Mouse (Mus musculus): Measurements from ENCODE around the gene Art3. TPM values are rescaled to one million over a fixed set of nuclear protein-coding genes. Genes with fewer than 3 reads are reported as not detected.

Art3 gene
- total RNA-seq, 2 experiments from 2014 or later, result 314 to 411 TPM

- intact Hi-C loops (cut with DNase I; ENCODE audit: low total_unique reads), result loop anchor here (5.0 to 10.0 kb wide), 2 partner anchors 196 to 263 kb away; no protein-coding TSS in a partner anchor
- peak; percentile 71 for DNase-seq
These were observed 129.7 kb downstream of the Art3 start for GRCm38 (mm10) chr5:92461321-92461720.

Small RNA genes within 50 kb of the gene (microRNA-seq; reads per million reads assigned to microRNA genes)
- gene Mir6415, result 0 reads per million in 2 experiments

Other genes with a start within 250 kb of the Art3 start
- 10 to 100 TPM; 54.5 to 55.8 TPM for gene G3bp2, start 248.1 kb upstream of the Art3 start, total RNA-seq (2021)
- 10 to 100 TPM; 53.9 to 61.5 TPM for gene Uso1, start 193.9 kb upstream of the Art3 start, total RNA-seq (2021)
- not detected for gene U90926, start 116.4 kb upstream of the Art3 start, total RNA-seq (2021)
- gene Ppef2, start 75.5 kb upstream of the Art3 start, total RNA-seq (2021), result under 1 TPM in 1 of 2 experiments, not detected in 1; 0.08 TPM
- 1 to 10 TPM; 5.7 to 8.3 TPM for gene Naaa, start 53.7 kb upstream of the Art3 start, total RNA-seq (2021)
- 10 to 100 TPM; 16.2 TPM for gene Sdad1, start 21.3 kb upstream of the Art3 start, total RNA-seq (2021)
- gene Cxcl9, start 3.7 kb upstream of the Art3 start, total RNA-seq (2021), result 1 to 10 TPM in 1 of 2 experiments, under 1 TPM in 1; 0.90 to 1.4 TPM
- gene Cxcl10, start 17.1 kb downstream of the Art3 start, total RNA-seq (2021), result under 1 TPM; 0.29 to 0.51 TPM
- gene Nup54, start 103.4 kb downstream of the Art3 start, total RNA-seq (2021), result 1 to 10 TPM; 8.9 to 9.9 TPM
- 10 to 100 TPM; 71.7 to 79.2 TPM for gene Scarb2, start 175.0 kb downstream of the Art3 start, total RNA-seq (2021)
- gene Fam47e, start 223.2 kb downstream of the Art3 start, total RNA-seq (2021), result not detected

Data from gastrocnemius, postnatal 14 days (tissue).